10 mouse cellular contexts compared by ENCODE assay signal in the genomic region with DNA sequence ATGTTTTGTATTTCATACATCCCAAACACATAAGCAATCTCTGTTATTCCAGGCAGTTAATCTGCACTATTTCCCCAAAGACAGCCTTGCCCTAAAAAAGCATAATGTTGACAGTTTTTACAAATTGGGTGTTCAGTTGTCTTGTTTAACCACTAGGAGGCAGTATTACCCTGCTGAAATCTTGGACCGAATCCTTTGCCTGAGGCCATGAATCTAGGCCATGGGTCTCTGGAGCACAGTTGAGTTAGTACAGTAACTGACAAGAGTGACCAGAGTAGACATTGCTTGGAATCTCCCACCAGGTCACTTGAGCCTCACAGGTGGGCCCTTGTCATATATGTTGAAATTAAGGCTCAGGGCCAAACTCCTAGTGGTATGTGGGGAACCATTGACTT. TPM values are rescaled to one million over a fixed set of nuclear protein-coding genes. Genes with fewer than 3 reads are reported as not detected.
DNase-seq lines count a peak whose midpoint lies in the region; ATAC-seq and TF ChIP-seq lines count a peak whose summit lies in the region.
"Had no signal": no experiment of that assay in that cellular context is flagged by ENCODE, and none has a peak within 500 bp of the region (broad histone marks: within the 10 kb centered on the region; RNA-seq: fewer than 3 reads in every experiment).

No protein-coding gene starts in this region.

- no peaks in the 10 kb centered on the region for H3K9me3 ChIP-seq in heart, embryonic 10.5 days
- H3K9me3 ChIP-seq in hindbrain, postnatal 0 days (ENCODE audit: low read length), result no peaks in the 10 kb centered on the region

- no peak overlapping the region for H3K9ac ChIP-seq in hindbrain, postnatal 0 days (replicated peaks; ENCODE audit: low read length)

- no peak for TF ChIP-seq POLR2A in spleen, adult 2 months (IDR thresholded peaks at IDR 0.05; ENCODE audit: low read depth, low read length)

- H3K4me1 ChIP-seq in heart, embryonic 10.5 days, result peaks cover 14% of the 10 kb centered on the region
- no peaks in the 10 kb centered on the region for H3K4me1 ChIP-seq in spleen, adult 2 months (ENCODE audit: control insufficient read depth, insufficient read depth, insufficient read length)
- H3K4me1 ChIP-seq in hindbrain, postnatal 0 days (ENCODE audit: insufficient read depth, low read length), result no peaks in the 10 kb centered on the region

- ATAC-seq in hindbrain, postnatal 0 days, result peak; percentile 38; the same call in 1 of the 2 replicates

- 81% methylated on average over 1 of the region's 1 CpGs for WGBS in heart, embryonic 10.5 days
- WGBS in spleen, adult 2 months, result 69% methylated on average over 1 of the region's 1 CpGs
- WGBS in hindbrain, postnatal 0 days, result 46% methylated on average over 1 of the region's 1 CpGs

- TF ChIP-seq CTCF in spleen, adult 2 months (IDR thresholded peaks at IDR 0.05; ENCODE audit: extremely low read depth, insufficient read depth, insufficient read length, insufficient replicate concordance), result peak; percentile 15; the same call in 1 of the 2 replicates
- TF ChIP-seq CTCF in hindbrain, postnatal 0 days (IDR thresholded peaks at IDR 0.05; ENCODE audit: low read depth), result peak; percentile 87

- DNase-seq in heart, embryonic 10.5 days (ENCODE audit: low spot score), result peak; percentile 73
- DNase-seq in heart, postnatal 25 days (ENCODE audit: low spot score), result no peak
- peak in 1 of 2 experiments; percentile 47 for DNase-seq in spleen, adult 2 months (ENCODE audit: low read depth in 1 of 2, low spot score in 2 of 2)
- no peak for DNase-seq in spleen, postnatal 10 days (ENCODE audit: low spot score in 2 of 2)
- peak; percentile 75 for DNase-seq in hindbrain, postnatal 0 days (ENCODE audit: low spot score)
- DNase-seq in ovary, postnatal 36 days (ENCODE audit: low spot score), result no peak
- no peak for DNase-seq in adrenal gland, adult 8-10 months
- DNase-seq in thymus, postnatal 4 days, result no peak
- DNase-seq: kidney, postnatal 25 days had no signal

- no peak overlapping the region for H3K4me2 ChIP-seq in hindbrain, postnatal 0 days (ENCODE audit: low read depth, low read length)

- H3K27me3 ChIP-seq in heart, embryonic 10.5 days (ENCODE audit: insufficient read depth, poor library complexity, severe bottlenecking), result no peaks in the 10 kb centered on the region
- no peaks in the 10 kb centered on the region for H3K27me3 ChIP-seq in spleen, adult 2 months (ENCODE audit: control insufficient read depth, insufficient read depth, low read length)
- H3K27me3 ChIP-seq in hindbrain, postnatal 0 days (ENCODE audit: insufficient read depth, low read length), result no peaks in the 10 kb centered on the region

- H3K27ac ChIP-seq in heart, embryonic 10.5 days, result no peak overlapping the region
- no peak overlapping the region for H3K27ac ChIP-seq in spleen, adult 2 months (ENCODE audit: insufficient read depth, low read length)
- peak overlapping the region; percentile 20; the same call in 1 of the 2 replicates for H3K27ac ChIP-seq in hindbrain, postnatal 0 days

- peaks cover 72% of the 10 kb centered on the region for H3K36me3 ChIP-seq in heart, embryonic 10.5 days
- H3K36me3 ChIP-seq in spleen, adult 2 months (ENCODE audit: control insufficient read depth, insufficient read depth, low read length), result peaks cover 32% of the 10 kb centered on the region
- peaks cover 46% of the 10 kb centered on the region for H3K36me3 ChIP-seq in hindbrain, postnatal 0 days (ENCODE audit: insufficient read depth, low read length)

- H3K4me3 ChIP-seq in heart, embryonic 10.5 days, result no peak overlapping the region
- H3K4me3 ChIP-seq in spleen, adult 2 months (ENCODE audit: extremely low read depth, insufficient read depth, insufficient read length), result no peak overlapping the region
- H3K4me3 ChIP-seq in hindbrain, postnatal 0 days (ENCODE audit: low read length), result no peak overlapping the region
- H3K4me3 ChIP-seq: myocyte had no signal

- intact Hi-C loops in heart, postnatal 25 days (cut with DNase I), result no loop called here

RNA-seq across cellular contexts. Expression of a gene that starts 12.5 kb away (rescaled TPM):
- polyA plus RNA-seq in heart, embryonic 10.5 days (2016; fragmentation: Nextera tagmentation; extraction: Ambion mirVana), result 433 and 498 TPM in 2 replicates
- total RNA-seq in heart, postnatal 25 days (2021), result 10 to 100 TPM; 68.9 to 75.4 TPM
- polyA plus RNA-seq in spleen, adult 2 months (2012; rRNA removed), result 189 and 210 TPM in 2 replicates
- total RNA-seq in hindbrain, postnatal 0 days (2014; rRNA removed), result 139 and 147 TPM in 2 replicates
- 298 and 315 TPM in 2 replicates for polyA plus RNA-seq in hindbrain, postnatal 0 days (2015; fragmentation: Nextera tagmentation; extraction: Ambion mirVana)
- 100 to 1,000 TPM in 3 of 4 experiments, 10 to 100 TPM in 1; 89.9 to 176 (median 144) TPM for total RNA-seq in adrenal gland, adult 8-10 months (2022)

RNA-seq across cellular contexts. Expression of a gene that starts 37.1 kb away (rescaled TPM):
- polyA plus RNA-seq in heart, embryonic 10.5 days (2016; fragmentation: Nextera tagmentation; extraction: Ambion mirVana), result 92.2 and 93.7 TPM in 2 replicates
- 10 to 100 TPM; 32.8 to 38.2 TPM for total RNA-seq in heart, postnatal 25 days (2021)
- 119 and 149 TPM in 2 replicates for polyA plus RNA-seq in spleen, adult 2 months (2012; rRNA removed)
- 56.2 and 58.7 TPM in 2 replicates for total RNA-seq in hindbrain, postnatal 0 days (2014; rRNA removed)
- 52.7 and 60.8 TPM in 2 replicates for polyA plus RNA-seq in hindbrain, postnatal 0 days (2015; fragmentation: Nextera tagmentation; extraction: Ambion mirVana)
- total RNA-seq in adrenal gland, adult 8-10 months (2022), result 10 to 100 TPM; 57.3 to 84.7 (median 68.7) TPM

RNA-seq across cellular contexts. Expression of a gene that starts 45.9 kb away (rescaled TPM):
- polyA plus RNA-seq in heart, embryonic 10.5 days (2016; fragmentation: Nextera tagmentation; extraction: Ambion mirVana), result 31.3 and 33.1 TPM in 2 replicates
- 100 to 1,000 TPM in 1 of 2 experiments, 10 to 100 TPM in 1; 30.1 to 102 TPM for total RNA-seq in heart, postnatal 25 days (2021)
- polyA plus RNA-seq in spleen, adult 2 months (2012; rRNA removed), result 7.6 and 8.0 TPM in 2 replicates
- total RNA-seq in hindbrain, postnatal 0 days (2014; rRNA removed), result 48.9 and 50.0 TPM in 2 replicates
- polyA plus RNA-seq in hindbrain, postnatal 0 days (2015; fragmentation: Nextera tagmentation; extraction: Ambion mirVana), result 242 and 257 TPM in 2 replicates
- total RNA-seq in adrenal gland, adult 8-10 months (2022), result 10 to 100 TPM; 17.3 to 29.4 (median 24.6) TPM

Comparison
In these comparisons a context has a peak if more than half of its experiments do, and no peak if none do; other contexts are left out.
1. DNase-seq: peak in heart, embryonic 10.5 days (single experiment) and hindbrain, postnatal 0 days (single experiment); none in heart, postnatal 25 days (single experiment), spleen, postnatal 10 days (0 of 2), ovary, postnatal 36 days (single experiment), adrenal gland, adult 8-10 months (single experiment) and thymus, postnatal 4 days (single experiment).